Mouse (Mus musculus) thymus, postnatal 14 days (tissue): ENCODE measurements at regions not wholly inside any gene's neighbourhood (a gene's known extent, or its start where the extent isn't known, plus 50 kb on each side); places are given as distances from the start of the nearest gene placed in this dataset.

Source experiments
- DNase-seq: peaks from one replicate; pipeline ENCODE4 v3.0.0; 2021

- no peak for DNase-seq
Observed at GRCm38 (mm10) chr14:25015288-25016238, 443.4 kb upstream of the Zmiz1 start.

- peak; percentile 25 for DNase-seq
Observed at GRCm38 (mm10) chr14:25017860-25018259, 441.1 kb upstream of the Zmiz1 start.

DNA sequence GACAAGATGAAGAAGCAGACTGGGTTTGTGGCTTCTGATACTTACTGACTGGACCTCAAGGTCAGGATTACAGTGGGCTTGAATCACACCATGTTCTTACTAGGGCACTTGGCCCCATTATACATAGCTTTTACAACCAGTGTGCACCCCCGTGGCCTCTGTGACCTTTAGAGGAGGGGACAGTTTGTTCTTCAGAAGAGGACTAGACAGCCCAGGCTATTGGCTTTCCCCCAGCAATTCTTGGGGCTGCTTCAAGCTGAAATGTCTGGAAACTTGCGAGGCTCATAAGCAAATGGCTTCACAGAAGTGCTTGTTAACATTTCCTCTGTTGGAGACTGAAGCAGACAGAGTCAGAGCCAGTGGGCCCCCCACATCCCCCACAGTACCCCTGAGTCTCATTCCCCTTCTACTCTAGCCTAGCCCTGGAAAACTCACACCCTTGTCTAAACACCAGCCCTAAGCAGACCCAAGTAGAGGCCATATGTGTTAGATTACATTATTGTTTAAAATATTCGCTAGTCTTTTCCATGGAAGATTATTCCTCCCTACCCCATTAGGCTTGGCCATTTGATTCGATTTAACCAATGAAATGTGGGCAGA, 439.6 kb upstream of the Zmiz1 start:
- DNase-seq = no peak

DNA sequence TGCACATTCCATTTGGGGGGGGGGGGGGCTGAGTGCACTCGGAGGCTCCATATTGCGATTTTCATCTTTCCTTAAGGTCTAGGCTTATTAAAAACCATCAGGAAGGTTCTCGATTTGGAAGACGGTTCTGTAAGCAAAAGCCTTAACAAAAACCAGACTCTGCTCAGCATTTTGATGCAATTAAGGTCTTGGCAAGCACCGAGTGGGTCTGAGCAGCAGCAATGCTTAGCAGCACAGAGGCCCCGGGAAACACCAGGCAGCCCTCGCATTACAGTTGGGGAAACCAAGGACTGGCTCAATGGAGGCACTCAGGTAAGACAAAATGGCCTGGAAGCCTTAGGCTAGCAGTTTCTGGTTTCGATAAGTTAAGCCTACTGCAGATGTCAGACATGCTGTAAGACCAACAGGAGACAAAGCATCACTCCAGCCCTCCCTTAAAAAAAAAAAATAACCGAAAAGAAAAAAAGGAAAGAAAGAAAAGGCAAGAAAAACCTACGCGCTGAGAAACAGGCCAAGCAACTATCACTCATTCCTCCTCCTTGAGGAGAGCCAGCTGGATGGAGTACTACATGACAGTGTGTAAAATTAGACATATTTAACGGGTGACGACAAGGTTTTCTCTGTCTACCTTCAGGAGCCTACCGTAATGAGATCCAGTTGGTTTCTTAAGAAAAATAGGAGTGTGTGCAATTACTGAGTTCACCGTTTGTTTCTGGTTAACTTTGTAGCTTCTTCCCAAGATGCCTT, 436.3 kb upstream of the Zmiz1 start:
- DNase-seq = no peak

- DNase-seq = no peak
Observed at GRCm38 (mm10) chr14:25023270-25023800, 435.6 kb upstream of the Zmiz1 start.

DNA sequence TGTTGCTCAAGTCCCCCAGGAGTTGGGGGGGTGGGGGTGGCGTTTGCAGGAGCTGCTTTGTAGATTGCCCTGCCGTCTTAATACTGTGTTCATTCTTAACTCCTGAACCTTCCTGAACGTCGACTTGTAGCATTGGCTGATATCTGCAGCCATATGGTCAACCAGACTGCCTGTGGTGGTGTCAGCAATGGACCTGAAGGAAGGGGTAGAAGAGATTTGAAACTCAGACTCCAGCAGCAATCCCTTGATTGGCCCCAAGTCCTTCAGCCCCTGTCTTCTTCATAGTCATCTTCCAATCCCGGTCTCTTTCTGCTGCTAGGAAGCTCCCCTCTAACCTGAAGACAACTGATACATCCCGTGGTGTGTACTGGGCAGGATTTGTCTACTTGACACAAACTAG, 433.9 kb upstream of the Zmiz1 start:
- no peak for DNase-seq

- DNase-seq = no peak
Observed at GRCm38 (mm10) chr14:25027076-25027475, 431.9 kb upstream of the Zmiz1 start.

- no peak for DNase-seq
Observed at GRCm38 (mm10) chr14:25027842-25028241, 431.1 kb upstream of the Zmiz1 start.

DNA sequence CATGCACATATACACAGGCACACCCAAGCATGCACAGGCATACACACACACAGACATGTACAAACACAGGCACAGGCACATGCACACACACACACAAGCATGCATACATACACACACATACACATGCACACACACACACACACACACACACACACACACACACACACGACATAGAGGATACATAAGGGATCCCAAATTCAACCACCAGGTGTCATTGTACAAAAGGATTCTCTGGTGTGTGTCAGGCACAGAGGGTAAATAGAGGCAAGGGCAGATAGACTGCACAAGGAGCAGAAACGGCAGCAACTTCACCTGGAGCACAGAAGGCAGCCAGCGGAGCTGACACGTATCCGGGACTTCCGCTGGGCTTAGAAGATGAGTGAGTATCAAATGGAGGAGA, 428.1 kb upstream of the Zmiz1 start:
- no peak for DNase-seq

DNA sequence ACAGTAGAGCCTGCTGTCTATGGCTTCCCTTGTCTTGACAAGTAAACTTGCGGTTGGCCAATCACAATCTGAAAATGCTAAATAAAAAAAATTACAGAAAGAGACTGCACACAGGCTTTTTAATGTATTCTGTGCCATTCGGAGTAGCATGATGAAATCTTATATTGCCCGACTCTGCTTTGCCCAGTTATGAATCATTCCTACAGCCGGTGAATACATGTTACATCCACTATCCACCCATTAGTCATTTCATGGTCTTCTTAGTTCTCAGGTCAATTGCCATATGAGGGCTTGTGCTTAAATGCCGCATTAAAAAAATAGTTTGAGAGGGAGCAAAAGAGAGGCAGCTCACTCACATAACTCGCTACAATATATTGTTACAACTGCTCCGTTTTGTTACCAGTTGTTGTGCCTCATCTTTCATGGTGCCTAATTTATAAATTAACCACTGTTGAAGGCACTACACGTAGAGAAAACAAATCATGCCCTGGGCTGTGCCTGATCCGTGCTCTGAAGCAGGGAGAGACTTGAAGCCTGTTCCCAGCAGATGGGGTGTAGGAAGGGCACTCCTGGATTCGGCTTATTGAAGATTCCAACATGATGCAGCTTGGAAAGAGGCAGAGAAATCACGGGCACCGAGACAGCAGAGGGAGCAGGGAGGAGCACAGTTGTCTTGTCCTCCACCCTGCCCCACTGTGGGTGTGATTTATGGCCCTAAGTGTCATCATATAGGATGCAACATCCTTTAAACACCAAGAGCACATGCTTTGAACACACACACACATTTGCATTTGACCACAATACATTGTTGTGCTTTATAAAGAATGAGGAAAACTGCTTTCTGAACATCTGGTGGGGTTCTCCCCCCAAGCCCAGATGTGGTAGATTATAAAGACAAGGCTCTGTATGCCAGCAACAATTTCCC, 427.0 kb upstream of the Zmiz1 start:
- DNase-seq = no peak

- peak; percentile 69 for DNase-seq
Observed at GRCm38 (mm10) chr14:25032899-25033298, 426.1 kb upstream of the Zmiz1 start.

GRCm38 (mm10) chr14:25042265-25042664, 416.7 kb upstream of the Zmiz1 start:
- no peak for DNase-seq

DNA sequence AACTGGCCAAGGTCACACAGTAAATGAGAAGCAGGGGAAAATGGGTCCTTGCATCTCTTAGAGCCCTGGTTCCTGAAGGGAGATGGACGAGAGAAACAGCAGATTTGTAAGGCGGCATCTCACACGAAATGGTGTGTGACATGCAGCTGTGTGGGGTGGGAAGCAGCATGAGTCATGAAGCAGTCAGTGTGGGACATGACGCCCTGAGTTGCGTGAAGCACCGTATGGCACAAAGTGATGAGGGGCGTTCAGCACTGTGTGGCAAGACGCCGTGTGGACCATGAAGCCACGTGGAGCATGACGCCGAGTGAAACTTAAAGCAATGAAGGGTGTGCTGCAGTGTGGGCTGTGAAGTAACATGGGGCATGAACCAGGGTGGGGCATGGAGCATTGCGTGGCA, 414.9 kb upstream of the Zmiz1 start:
- DNase-seq = no peak

GRCm38 (mm10) chr14:25044867-25045266, 414.1 kb upstream of the Zmiz1 start:
- no peak for DNase-seq

DNA sequence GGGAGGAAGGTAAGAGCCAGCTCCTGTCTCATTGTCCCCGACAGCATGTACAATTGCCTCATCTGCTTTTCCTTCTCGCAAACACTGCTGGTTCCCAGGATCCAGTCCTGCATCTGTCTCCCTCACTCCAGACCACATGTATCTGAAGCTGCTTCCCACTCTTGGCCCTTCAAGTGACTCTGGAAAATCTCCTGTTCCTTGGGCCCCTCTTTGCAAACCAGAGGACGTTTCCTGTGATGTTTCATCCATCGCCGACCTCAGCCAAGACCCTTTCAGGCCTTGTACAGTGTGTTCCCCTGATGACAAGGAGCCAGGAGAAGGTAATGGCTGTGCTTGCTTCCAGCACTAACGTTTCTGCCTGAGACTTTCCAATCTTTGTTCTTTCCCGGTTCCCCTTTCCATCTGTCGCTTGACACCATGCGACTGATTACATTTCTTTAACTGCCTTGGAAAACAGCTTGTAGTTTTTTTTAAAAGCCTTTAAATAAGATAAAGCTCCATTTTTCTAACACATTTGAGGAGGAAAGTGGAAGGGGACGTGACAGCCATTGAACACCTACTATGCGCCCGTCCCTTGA, 408.2 kb upstream of the Zmiz1 start:
- no peak for DNase-seq

DNA sequence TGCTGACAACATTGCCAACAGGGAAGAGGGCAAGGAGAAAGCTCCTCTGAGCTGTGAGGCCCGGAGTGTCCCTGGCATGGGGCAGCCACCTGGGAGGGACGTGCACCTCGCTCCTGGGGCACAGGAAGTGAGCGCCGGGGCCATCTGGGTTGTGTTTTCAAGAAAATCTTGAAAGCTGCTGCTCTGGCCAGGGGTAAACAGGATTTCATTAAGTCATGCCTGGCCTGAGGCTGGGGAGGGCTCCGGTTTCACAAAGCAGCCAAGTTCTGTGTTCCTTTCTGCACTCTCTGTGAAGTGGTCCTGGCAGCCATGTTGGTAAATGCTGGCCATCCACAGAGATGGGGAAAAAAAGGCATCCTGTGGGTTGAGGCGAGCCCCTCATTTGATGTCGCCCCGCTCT, 406.8 kb upstream of the Zmiz1 start:
- peak; percentile 36 for DNase-seq

DNA sequence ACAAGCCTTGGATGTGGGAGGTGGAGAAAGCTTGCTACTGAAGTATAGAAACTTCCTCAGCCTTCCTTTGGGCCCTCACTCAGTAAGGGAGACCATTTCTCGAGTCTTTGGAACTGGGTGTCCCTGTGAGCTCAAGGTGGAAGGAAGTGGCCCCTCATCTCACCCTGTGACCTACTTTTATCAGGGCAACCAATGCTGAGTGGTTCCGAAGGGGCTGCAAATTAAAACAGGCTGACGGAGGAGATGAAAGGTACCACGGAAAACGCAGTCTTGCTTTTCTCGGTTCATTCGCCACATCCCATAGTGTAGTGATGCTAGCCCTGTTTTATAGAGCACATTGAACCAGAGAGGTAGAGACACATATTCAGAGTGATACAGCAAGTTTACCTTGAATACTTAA, 399.6 kb upstream of the Zmiz1 start:
- peak; percentile 50 for DNase-seq

- no peak for DNase-seq
Observed at GRCm38 (mm10) chr14:25060285-25060684, 398.7 kb upstream of the Zmiz1 start.

GRCm38 (mm10) chr14:25063090-25063489, 395.9 kb upstream of the Zmiz1 start:
- DNase-seq = no peak

- peak; percentile 62 for DNase-seq
Observed at GRCm38 (mm10) chr14:25064190-25064947, 394.6 kb upstream of the Zmiz1 start.

- no peak for DNase-seq
Observed at GRCm38 (mm10) chr14:25067435-25067834, 391.6 kb upstream of the Zmiz1 start.
